Comparison of ENCODE assay signal across 8 mouse cellular contexts in genomic region chr5:32857781-32858220, GRCm38 (mm10). TPM values are rescaled to one million over a fixed set of nuclear protein-coding genes. Genes with fewer than 3 reads are reported as not detected.
DNase-seq lines count a peak whose midpoint lies in the region; ATAC-seq and TF ChIP-seq lines count a peak whose summit lies in the region.

No protein-coding gene starts in this region.

- H3K9ac ChIP-seq in forebrain, embryonic 16.5 days (replicated peaks; ENCODE audit: low read depth, low read length): peak overlapping the region; percentile 47
- peak overlapping the region; percentile 56 for H3K9ac ChIP-seq in hindbrain, embryonic 12.5 days
- peak overlapping the region; percentile 30 for H3K9ac ChIP-seq in lung, embryonic 15.5 days

- DNase-seq in Patski (ENCODE audit: low read depth, low spot score): no peak
- peak; percentile 70 to 83 for DNase-seq in cerebellum, adult 18-20 months
- peak; percentile 32 for DNase-seq in layer of hippocampus, adult 9-11 months
- DNase-seq in right cerebral cortex, adult 18-20 months: peak; percentile 73

- POLR2A ChIA-PET in Patski (lab: Charles Lee): no interaction called here

- H3K4me2 ChIP-seq in forebrain, embryonic 16.5 days (ENCODE audit: low read length): peak overlapping the region; percentile 59
- peak overlapping the region; percentile 56 for H3K4me2 ChIP-seq in hindbrain, embryonic 12.5 days (replicated peaks)
- peak overlapping the region; percentile 59 for H3K4me2 ChIP-seq in lung, embryonic 15.5 days

- H3K4me3 ChIP-seq in forebrain, embryonic 16.5 days (replicated peaks; ENCODE audit: low read length): peak overlapping the region; percentile 44
- H3K4me3 ChIP-seq in hindbrain, embryonic 12.5 days: peak overlapping the region; percentile 44
- peak overlapping the region; percentile 45 for H3K4me3 ChIP-seq in lung, embryonic 15.5 days

- 0% methylated on average over 6 of the region's 6 CpGs for WGBS in forebrain, embryonic 16.5 days
- 5% methylated on average over 6 of the region's 6 CpGs for WGBS in hindbrain, embryonic 12.5 days
- 4% methylated on average over 6 of the region's 6 CpGs for WGBS in lung, embryonic 15.5 days

- no peak for TF ChIP-seq CTCF in Patski (IDR thresholded peaks at IDR 0.05)

- H3K4me1 ChIP-seq in forebrain, embryonic 16.5 days (replicated peaks; ENCODE audit: control insufficient read depth, insufficient read depth, low read length): peaks cover 10% of the 10 kb centered on the region
- H3K4me1 ChIP-seq in hindbrain, embryonic 12.5 days: peaks cover 8% of the 10 kb centered on the region
- H3K4me1 ChIP-seq in lung, embryonic 15.5 days: 0 out of 2 replicates have a peak, but pooled peaks cover 4% of the 10 kb centered on the region

- H3K36me3 ChIP-seq in forebrain, embryonic 16.5 days (ENCODE audit: control insufficient read depth, insufficient read depth): no peaks in the 10 kb centered on the region
- H3K36me3 ChIP-seq in hindbrain, embryonic 12.5 days: no peaks in the 10 kb centered on the region
- no peaks in the 10 kb centered on the region for H3K36me3 ChIP-seq in lung, embryonic 15.5 days

- peak overlapping the region; percentile 72 for H3K27ac ChIP-seq in forebrain, embryonic 16.5 days (ENCODE audit: low read length)
- 0 out of 2 replicates have a peak overlapping the region, but pooled peaks have one; percentile 44 for H3K27ac ChIP-seq in hindbrain, embryonic 12.5 days
- peak overlapping the region; percentile 44; the same call in 1 of the 2 replicates for H3K27ac ChIP-seq in lung, embryonic 15.5 days

- ATAC-seq in Patski: peak; percentile 40
- ATAC-seq in forebrain, embryonic 16.5 days: peak; percentile 25; the same call in 1 of the 2 replicates
- ATAC-seq in hindbrain, embryonic 12.5 days (ENCODE audit: low FRiP score): no peak
- 0 out of 2 replicates have a peak, but pooled peaks have one; percentile 24 for ATAC-seq in lung, embryonic 15.5 days (ENCODE audit: borderline replicate concordance, extremely low read depth, low FRiP score, low TSS enrichment)
- no peak for ATAC-seq in inflammation-experienced regulatory T-cells, adult 6 months

- H3K27me3 ChIP-seq in Patski: no peaks in the 10 kb centered on the region
- no peaks in the 10 kb centered on the region for H3K27me3 ChIP-seq in forebrain, embryonic 16.5 days (replicated peaks; ENCODE audit: control insufficient read depth, insufficient read depth, low read length)
- no peaks in the 10 kb centered on the region for H3K27me3 ChIP-seq in hindbrain, embryonic 12.5 days
- no peaks in the 10 kb centered on the region for H3K27me3 ChIP-seq in lung, embryonic 15.5 days

- CTCF ChIA-PET in Patski (lab: Charles Lee): no interaction called here

- H3K9me3 ChIP-seq in forebrain, embryonic 16.5 days (ENCODE audit: control insufficient read depth, low read length): no peaks in the 10 kb centered on the region
- no peaks in the 10 kb centered on the region for H3K9me3 ChIP-seq in hindbrain, embryonic 12.5 days (replicated peaks)
- no peaks in the 10 kb centered on the region for H3K9me3 ChIP-seq in lung, embryonic 15.5 days

- in situ Hi-C loops in Patski (cut with MboI; ENCODE audit: low pct_unique_long_range_greater_than_20kb): no loop called here

RNA-seq across cellular contexts. Expression of gene Prr14l, which starts 3.7 kb away (rescaled TPM):
- 16.4 TPM for polyA plus RNA-seq in Patski (2021)
- polyA plus RNA-seq in forebrain, embryonic 16.5 days (2015; fragmentation: Nextera tagmentation; extraction: Ambion mirVana): 12.1 and 17.6 TPM in 2 replicates
- polyA plus RNA-seq in hindbrain, embryonic 12.5 days (2016; fragmentation: Nextera tagmentation; extraction: Ambion mirVana): 17.3 and 18.1 TPM in 2 replicates
- polyA plus RNA-seq in lung, embryonic 15.5 days (2015; fragmentation: Nextera tagmentation; extraction: Ambion mirVana): 13.2 and 17.5 TPM in 2 replicates
- 10 to 100 TPM; 23.2 to 26.6 (median 25.8) TPM for polyA plus RNA-seq in inflammation-experienced regulatory T-cells, adult 6 months (2017; shearing (Covaris generic))

RNA-seq across cellular contexts. Expression of gene Depdc5, which starts 5.7 kb away (rescaled TPM):
- polyA plus RNA-seq in Patski (2021): 24.1 TPM
- polyA plus RNA-seq in forebrain, embryonic 16.5 days (2015; fragmentation: Nextera tagmentation; extraction: Ambion mirVana): 32.1 and 33.2 TPM in 2 replicates
- 34.1 and 40.3 TPM in 2 replicates for polyA plus RNA-seq in hindbrain, embryonic 12.5 days (2016; fragmentation: Nextera tagmentation; extraction: Ambion mirVana)
- polyA plus RNA-seq in lung, embryonic 15.5 days (2015; fragmentation: Nextera tagmentation; extraction: Ambion mirVana): 23.8 and 27.2 TPM in 2 replicates
- 10 to 100 TPM; 20.6 to 23.8 (median 20.7) TPM for polyA plus RNA-seq in inflammation-experienced regulatory T-cells, adult 6 months (2017; shearing (Covaris generic))

RNA-seq across cellular contexts. Expression of gene Gm20671, which starts 30.9 kb away (rescaled TPM):
- not detected for polyA plus RNA-seq in Patski (2021)
- polyA plus RNA-seq in forebrain, embryonic 16.5 days (2015; fragmentation: Nextera tagmentation; extraction: Ambion mirVana): not detected in 2 replicates
- polyA plus RNA-seq in hindbrain, embryonic 12.5 days (2016; fragmentation: Nextera tagmentation; extraction: Ambion mirVana): not detected in 2 replicates
- not detected in 2 replicates for polyA plus RNA-seq in lung, embryonic 15.5 days (2015; fragmentation: Nextera tagmentation; extraction: Ambion mirVana)
- polyA plus RNA-seq in inflammation-experienced regulatory T-cells, adult 6 months (2017; shearing (Covaris generic)): not detected

Comparison
In these comparisons a context has a peak if more than half of its experiments do, and no peak if none do; other contexts are left out.
1. ATAC-seq: peak in Patski (single experiment), forebrain, embryonic 16.5 days (single experiment) and lung, embryonic 15.5 days (single experiment); none in hindbrain, embryonic 12.5 days (single experiment) and inflammation-experienced regulatory T-cells, adult 6 months (single experiment).
2. Peak in every context shown above with its lines, with median percentiles within 50 percentile points of each other: H3K27ac ChIP-seq, H3K4me2 ChIP-seq, H3K4me3 ChIP-seq and H3K9ac ChIP-seq.